In the genomic region with DNA sequence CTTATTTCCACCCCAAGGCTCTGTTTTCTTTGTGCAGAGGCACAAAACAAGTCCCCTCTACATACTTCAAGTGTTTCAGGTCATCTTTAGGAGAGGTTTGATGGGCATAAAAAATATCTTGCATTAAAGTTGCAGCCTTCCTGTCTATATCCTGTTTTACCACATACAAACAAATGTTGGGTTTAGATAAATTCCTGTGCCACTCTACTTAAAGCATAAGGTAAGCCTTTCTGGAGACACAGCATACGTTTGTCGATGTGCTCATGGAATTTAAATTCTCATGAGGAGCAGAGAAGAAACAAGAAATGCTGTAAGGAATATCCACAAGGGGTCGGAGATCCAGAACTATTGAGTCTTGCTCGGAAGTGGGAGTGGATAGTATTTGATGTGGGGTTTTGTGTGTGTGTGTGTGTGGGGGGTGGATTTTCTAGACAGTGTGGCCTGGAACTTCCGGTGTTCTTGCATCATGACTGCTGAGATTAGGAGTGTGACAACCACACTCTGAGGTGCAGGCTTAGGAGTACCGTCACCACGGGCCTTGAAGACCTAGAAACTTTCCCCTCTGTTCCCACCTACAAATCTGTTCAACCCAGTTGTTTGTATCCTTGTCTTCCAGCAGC, we compare ENCODE assay signal across 8 mouse cellular contexts. TPM values are rescaled to one million over a fixed set of nuclear protein-coding genes. Genes with fewer than 3 reads are reported as not detected.
A peak's percentile ranks its signal among the peaks of the same experiment; 100 is the strongest.
DNase-seq lines count a peak whose midpoint lies in the region; ATAC-seq lines count a peak whose summit lies in the region.

No protein-coding gene starts in this region.

- no peak overlapping the region for H3K9ac ChIP-seq in kidney, embryonic 14.5 days (ENCODE audit: low read depth, low read length)

- H3K4me2 ChIP-seq in kidney, embryonic 14.5 days (replicated peaks; ENCODE audit: low read depth, low read length): peak overlapping the region; percentile 44

- peaks cover 10% of the 10 kb centered on the region for H3K4me1 ChIP-seq in kidney, embryonic 14.5 days (ENCODE audit: control insufficient read depth, insufficient read depth, low read length)
- peaks cover 27% of the 10 kb centered on the region for H3K4me1 ChIP-seq in embryonic facial prominence, embryonic 10.5 days
- peaks cover 30% of the 10 kb centered on the region for H3K4me1 ChIP-seq in limb, embryonic 10.5 days

- DNase-seq in kidney, adult 11 months: no peak
- DNase-seq in embryonic facial prominence, embryonic 10.5 days (ENCODE audit: low spot score): no peak
- no peak for DNase-seq in limb, embryonic 10.5 days (ENCODE audit: low spot score)
- DNase-seq in naive thymus-derived CD4-positive, alpha-beta T cell, adult 2 months (ENCODE audit: low read depth): peak; percentile 89
- DNase-seq in gastrocnemius, adult 8-10 months (ENCODE audit: low spot score in 2 of 2): no peak
- no peak for DNase-seq in left cerebral cortex, postnatal 10 days (ENCODE audit: extremely low spot score in 1 of 2, low spot score in 2 of 2)
- no peak for DNase-seq in adrenal gland, postnatal 36 days

- H3K9me3 ChIP-seq in kidney, embryonic 14.5 days (ENCODE audit: control insufficient read depth, low read length): no peaks in the 10 kb centered on the region
- H3K9me3 ChIP-seq in embryonic facial prominence, embryonic 10.5 days: no peaks in the 10 kb centered on the region
- no peaks in the 10 kb centered on the region for H3K9me3 ChIP-seq in limb, embryonic 10.5 days (replicated peaks)

- no peaks in the 10 kb centered on the region for H3K27me3 ChIP-seq in kidney, embryonic 14.5 days (ENCODE audit: control insufficient read depth, insufficient read depth, low read length)
- H3K27me3 ChIP-seq in embryonic facial prominence, embryonic 10.5 days (replicated peaks; ENCODE audit: low read depth, poor library complexity, severe bottlenecking): no peaks in the 10 kb centered on the region
- no peaks in the 10 kb centered on the region for H3K27me3 ChIP-seq in limb, embryonic 10.5 days (ENCODE audit: low read depth, poor library complexity, severe bottlenecking)

- peak overlapping the region; percentile 29 for H3K4me3 ChIP-seq in kidney, embryonic 14.5 days (ENCODE audit: low read length)
- peak overlapping the region; percentile 50 for H3K4me3 ChIP-seq in embryonic facial prominence, embryonic 10.5 days
- peak overlapping the region; percentile 41; the same call in 1 of the 2 replicates for H3K4me3 ChIP-seq in limb, embryonic 10.5 days

- WGBS in kidney, embryonic 14.5 days: 87% methylated on average over 7 of the region's 7 CpGs
- WGBS in embryonic facial prominence, embryonic 10.5 days: 92% methylated on average over 7 of the region's 7 CpGs
- WGBS in limb, embryonic 10.5 days: 91% methylated on average over 7 of the region's 7 CpGs

- intact Hi-C loops in left cerebral cortex, postnatal 10 days (cut with DNase I): no loop called here

- no peaks in the 10 kb centered on the region; the same call in 1 of the 2 replicates for H3K36me3 ChIP-seq in kidney, embryonic 14.5 days (ENCODE audit: control insufficient read depth, insufficient read depth, low read length)
- peaks cover 37% of the 10 kb centered on the region for H3K36me3 ChIP-seq in embryonic facial prominence, embryonic 10.5 days (replicated peaks)
- peaks cover 34% of the 10 kb centered on the region for H3K36me3 ChIP-seq in limb, embryonic 10.5 days

- peak; percentile 2; the same call in 1 of the 2 replicates for ATAC-seq in kidney, embryonic 14.5 days (ENCODE audit: low FRiP score, low TSS enrichment)

- H3K27ac ChIP-seq in kidney, embryonic 14.5 days (ENCODE audit: low read depth, low read length): no peak overlapping the region
- H3K27ac ChIP-seq in embryonic facial prominence, embryonic 10.5 days (replicated peaks): no peak overlapping the region
- H3K27ac ChIP-seq in limb, embryonic 10.5 days: no peak overlapping the region

RNA-seq across cellular contexts. Expression of gene Lysmd1, which starts 1.7 kb away (rescaled TPM):
- polyA plus RNA-seq in kidney, embryonic 14.5 days (2014; fragmentation: Nextera tagmentation; extraction: Ambion mirVana): 6.9 and 9.1 TPM in 2 replicates
- polyA plus RNA-seq in embryonic facial prominence, embryonic 10.5 days (2016; fragmentation: Nextera tagmentation; extraction: Ambion mirVana): 14.0 and 14.5 TPM in 2 replicates
- polyA plus RNA-seq in limb, embryonic 10.5 days (2016; fragmentation: Nextera tagmentation; extraction: Ambion mirVana): 12.6 and 16.2 TPM in 2 replicates
- 1 to 10 TPM; 6.3 to 8.2 (median 7.3) TPM for total RNA-seq in gastrocnemius, adult 8-10 months (2022)
- 10 to 100 TPM; 23.2 to 23.5 TPM for total RNA-seq in left cerebral cortex, postnatal 10 days (2021)
- 1 to 10 TPM; 8.3 to 9.7 TPM for total RNA-seq in adrenal gland, postnatal 36 days (2021)

RNA-seq across cellular contexts. Expression of gene Scnm1, which starts 1.7 kb away (rescaled TPM):
- polyA plus RNA-seq in kidney, embryonic 14.5 days (2014; fragmentation: Nextera tagmentation; extraction: Ambion mirVana): 69.6 and 84.7 TPM in 2 replicates
- 81.0 and 84.4 TPM in 2 replicates for polyA plus RNA-seq in embryonic facial prominence, embryonic 10.5 days (2016; fragmentation: Nextera tagmentation; extraction: Ambion mirVana)
- 74.1 and 79.7 TPM in 2 replicates for polyA plus RNA-seq in limb, embryonic 10.5 days (2016; fragmentation: Nextera tagmentation; extraction: Ambion mirVana)
- 10 to 100 TPM; 24.9 to 37.2 (median 33.4) TPM for total RNA-seq in gastrocnemius, adult 8-10 months (2022)
- total RNA-seq in left cerebral cortex, postnatal 10 days (2021): 10 to 100 TPM; 30.5 to 36.6 TPM
- total RNA-seq in adrenal gland, postnatal 36 days (2021): 10 to 100 TPM; 33.8 to 35.4 TPM

RNA-seq across cellular contexts. Expression of gene Tnfaip8l2, which starts 6.6 kb away (rescaled TPM):
- polyA plus RNA-seq in kidney, embryonic 14.5 days (2014; fragmentation: Nextera tagmentation; extraction: Ambion mirVana): 2.1 TPM in 2 replicates
- 0.98 and 2.8 TPM in 2 replicates for polyA plus RNA-seq in embryonic facial prominence, embryonic 10.5 days (2016; fragmentation: Nextera tagmentation; extraction: Ambion mirVana)
- 0.35 and 1.9 TPM in 2 replicates for polyA plus RNA-seq in limb, embryonic 10.5 days (2016; fragmentation: Nextera tagmentation; extraction: Ambion mirVana)
- under 1 TPM; 0.25 to 0.35 (median 0.29) TPM for total RNA-seq in gastrocnemius, adult 8-10 months (2022)
- total RNA-seq in left cerebral cortex, postnatal 10 days (2021): 1 to 10 TPM; 2.7 to 2.8 TPM
- 1 to 10 TPM; 1.8 to 2.1 TPM for total RNA-seq in adrenal gland, postnatal 36 days (2021)

RNA-seq across cellular contexts. Expression of gene Tmod4, which starts 11.3 kb away (rescaled TPM):
- 1.5 and 1.7 TPM in 2 replicates for polyA plus RNA-seq in kidney, embryonic 14.5 days (2014; fragmentation: Nextera tagmentation; extraction: Ambion mirVana)
- 1.4 and 1.5 TPM in 2 replicates for polyA plus RNA-seq in embryonic facial prominence, embryonic 10.5 days (2016; fragmentation: Nextera tagmentation; extraction: Ambion mirVana)
- 1.2 and 1.4 TPM in 2 replicates for polyA plus RNA-seq in limb, embryonic 10.5 days (2016; fragmentation: Nextera tagmentation; extraction: Ambion mirVana)
- total RNA-seq in gastrocnemius, adult 8-10 months (2022): 100 to 1,000 TPM; 688 to 884 (median 752) TPM
- under 1 TPM; 0.81 to 0.83 TPM for total RNA-seq in left cerebral cortex, postnatal 10 days (2021)
- total RNA-seq in adrenal gland, postnatal 36 days (2021): 1 to 10 TPM in 1 of 2 experiments, under 1 TPM in 1; 0.66 to 1.4 TPM

RNA-seq across cellular contexts. Expression of gene Sema6c, which starts 24.7 kb away (rescaled TPM):
- polyA plus RNA-seq in kidney, embryonic 14.5 days (2014; fragmentation: Nextera tagmentation; extraction: Ambion mirVana): 5.3 and 5.8 TPM in 2 replicates
- 6.8 and 9.2 TPM in 2 replicates for polyA plus RNA-seq in embryonic facial prominence, embryonic 10.5 days (2016; fragmentation: Nextera tagmentation; extraction: Ambion mirVana)
- polyA plus RNA-seq in limb, embryonic 10.5 days (2016; fragmentation: Nextera tagmentation; extraction: Ambion mirVana): 8.9 and 15.8 TPM in 2 replicates
- total RNA-seq in gastrocnemius, adult 8-10 months (2022): 10 to 100 TPM; 67.3 to 91.3 (median 87.4) TPM
- 10 to 100 TPM; 60.5 to 73.6 TPM for total RNA-seq in left cerebral cortex, postnatal 10 days (2021)
- total RNA-seq in adrenal gland, postnatal 36 days (2021): 1 to 10 TPM; 2.3 to 3.7 TPM
